Mouse (Mus musculus): ENCODE results near the gene Cabp7.

DNA sequence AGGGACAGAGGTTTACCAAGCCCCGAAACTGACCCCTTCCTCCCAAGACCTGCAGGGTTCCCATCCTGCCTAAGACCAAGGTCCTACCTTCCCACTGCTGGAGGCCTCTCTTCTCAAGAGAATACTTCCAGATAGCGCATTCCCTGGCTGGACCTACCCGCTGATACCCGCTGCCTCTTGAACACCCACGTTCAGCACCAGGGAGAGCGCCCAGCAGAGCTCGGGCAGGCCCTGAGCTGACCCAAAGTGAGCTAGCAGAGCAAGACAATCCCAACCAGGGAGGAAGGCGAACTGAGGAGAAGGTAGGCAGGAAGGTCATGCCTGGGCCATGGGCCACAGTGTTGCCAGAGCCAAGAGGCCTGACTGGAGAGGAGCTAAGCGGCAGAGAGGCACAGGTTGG, 3.7 kb upstream of the Cabp7 start:
- no peak for TF ChIP-seq POLR2A (IDR thresholded peaks at IDR 0.05; ENCODE audit: borderline replicate concordance, extremely low read depth, low read depth, low read length)
- no peak for TF ChIP-seq CTCF (IDR thresholded peaks at IDR 0.05; ENCODE audit: insufficient read depth, low read length)
